Mouse (Mus musculus) embryonic stem cell, embryonic (primary cell): ENCODE measurements around the gene Pcif1.

Source experiments
- CTCF ChIA-PET, 4 experiments: fragments of 300-600 bp in 2 of 4; fragments of 350-600 bp in 2 of 4; sonication (Branson Sonifier 250); formaldehyde crosslinking; loops; one replicate each; lab custom pipeline; 2022; ENCODE audit warnings: inconsistent platforms in 2 of 4; lab: Charles Lee
- POLR2A ChIA-PET, 4 experiments: fragments of 300-600 bp in 2 of 4; fragments of 350-600 bp in 2 of 4; sonication (Branson Sonifier 250); formaldehyde crosslinking; loops; one replicate each; lab custom pipeline; 2022; ENCODE audit warnings: antibody characterized with exemption in 4 of 4, inconsistent platforms in 1 of 4; lab: Charles Lee

Gene Pcif1

DNA sequence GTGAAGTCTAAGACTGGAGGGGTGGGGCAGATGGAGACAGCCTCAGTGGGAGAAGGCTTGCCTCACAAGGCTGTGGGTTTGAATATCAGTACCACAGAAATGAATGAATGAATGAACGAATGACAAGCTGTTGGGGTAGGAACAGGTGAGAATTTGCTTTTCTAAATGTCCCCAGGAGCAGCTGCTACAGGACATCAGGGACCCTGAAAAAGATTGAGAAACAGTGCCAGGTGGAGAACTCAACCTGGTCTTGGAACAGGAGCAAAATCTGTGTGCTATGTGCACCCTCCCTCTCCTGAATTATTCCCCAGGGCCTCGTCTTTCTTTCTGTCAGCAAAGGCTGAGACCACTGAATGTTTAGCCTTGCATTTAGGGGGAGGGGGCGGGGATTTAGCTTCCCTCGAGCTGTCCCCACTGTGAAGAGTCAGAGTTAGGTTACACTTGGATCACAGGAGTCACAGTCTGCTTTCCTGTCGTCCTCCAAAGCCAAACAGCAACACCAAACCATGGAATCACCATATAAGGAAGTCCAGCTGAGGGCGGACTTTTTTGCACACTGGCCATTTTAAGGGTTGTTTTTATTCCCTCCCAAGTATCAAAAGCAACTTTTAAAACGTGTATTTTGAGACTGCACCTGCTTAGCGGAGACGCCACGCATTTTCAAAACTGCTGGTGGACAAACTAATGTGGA lies 61.2 kb downstream of the Pcif1 start, which contains the start of gene Mmp9:
TSS of gene Mmp9 (plus strand) at position 641 of the 691 bp plus-strand sequence.
- CTCF ChIA-PET: interaction anchor here in 3 of 4 experiments (0.8 to 6.9 kb wide), 7 partner anchors 11 to 28 kb away, joined by 3 to 69 read pairs (median 4); partner anchors contain the start of gene Zfp335 (in 1 of the 3)
- POLR2A ChIA-PET: interaction anchor here in 2 of 4 experiments (0.6 to 3.3 kb wide), 11 partner anchors 8 to 29 kb away, joined by 3 to 14 read pairs (median 5); partner anchors contain the start of gene Zfp335 (in 1 of the 2)

DNA sequence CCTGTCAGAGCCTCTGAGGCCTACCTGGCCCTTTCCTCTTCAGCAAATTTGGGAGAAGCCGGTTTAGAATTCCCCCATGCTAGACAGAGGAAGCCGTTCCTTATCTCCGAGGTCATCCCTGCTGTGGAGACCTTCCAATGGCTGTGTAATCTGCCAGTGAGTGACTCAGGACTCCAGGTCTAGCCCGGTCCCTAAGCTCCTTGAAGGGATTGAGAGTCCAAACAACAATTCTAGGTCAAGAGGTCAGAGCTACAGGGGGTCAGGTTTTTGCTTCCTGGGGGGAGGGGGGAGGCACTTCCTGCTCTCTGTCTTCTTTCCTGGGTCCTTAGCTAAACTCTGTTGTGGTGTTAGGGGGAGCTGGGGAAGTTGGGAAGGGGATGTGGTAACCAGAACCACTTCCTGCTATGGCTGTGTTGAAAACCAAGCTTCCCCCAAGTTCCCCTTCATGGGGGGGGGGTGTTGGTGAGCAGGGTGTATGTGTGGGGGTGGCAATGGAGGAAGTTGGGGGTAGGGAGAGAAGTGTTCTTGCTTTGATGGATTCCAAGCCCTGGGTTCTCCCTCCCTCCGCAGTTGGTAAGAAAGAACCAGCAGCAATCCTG lies 63.7 kb downstream of the Pcif1 start:
- CTCF ChIA-PET: interaction anchor here (0.6 to 6.9 kb wide), 17 partner anchors 9 to 1198 kb away, joined by 3 to 69 read pairs (median 4); no protein-coding TSS in a partner anchor
- POLR2A ChIA-PET: interaction anchor here in 3 of 4 experiments (0.6 to 2.4 kb wide), 14 partner anchors 9 to 661 kb away, joined by 3 to 7 read pairs (median 4); partner anchors contain the start of genes Acot8 (in 1 of the 3) and Zswim3 (in 1 of the 3)
